Mouse (Mus musculus): Measurements from ENCODE around the gene Mylk2. TPM values are rescaled to one million over a fixed set of nuclear protein-coding genes. Genes with fewer than 3 reads are reported as not detected.

Gene Mylk2
- polyA plus RNA-seq, 1 experiment from 2014 or later, result 0.14 TPM

DNA sequence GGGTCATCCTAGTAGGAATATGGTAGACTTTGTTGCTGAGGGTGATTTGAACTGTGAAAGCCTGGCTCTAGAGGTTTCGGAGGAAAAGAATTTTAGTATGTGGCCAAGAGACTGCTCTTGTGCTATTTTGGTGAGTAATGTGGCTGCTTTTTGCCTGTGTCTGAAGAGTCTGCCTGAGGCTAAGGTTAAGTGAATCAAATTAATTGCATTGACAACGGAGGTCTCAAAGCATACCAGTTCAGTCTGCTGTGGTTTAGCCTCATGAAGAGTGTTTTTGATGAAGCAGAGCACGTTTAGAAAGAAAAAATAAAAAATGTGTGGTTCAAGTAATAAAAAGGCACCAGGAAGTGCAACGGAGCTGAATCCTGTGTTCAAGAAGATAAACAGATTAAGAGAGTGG lies 54.4 kb downstream of the Mylk2 start:
- Histone ChIP-seq H3K36me3 (ENCODE audit: control insufficient read depth, insufficient read depth, low read length) (no peaks in the 10 kb centered on the region), H3K9me3 (replicated peaks; ENCODE audit: control insufficient read depth, low read length, poor library complexity, severe bottlenecking) (no peaks in the 10 kb centered on the region), H3K4me1 (ENCODE audit: control insufficient read depth, insufficient read depth, low read length) (no peaks in the 10 kb centered on the region; the same call in 1 of the 2 replicates), H3K9ac (ENCODE audit: low read depth, low read length) (no peak overlapping the region), H3K4me2 (ENCODE audit: low read length) (no peak overlapping the region), H3K4me3 (ENCODE audit: low read depth, low read length) (no peak overlapping the region), H3K27ac (ENCODE audit: low read length) (no peak overlapping the region), H3K27me3 (ENCODE audit: control insufficient read depth, insufficient read depth, low read depth, low read length) (no peaks in the 10 kb centered on the region)
- WGBS, result 76% methylated on average over 4 of the region's 4 CpGs
- no peak for ATAC-seq

Small RNAs within 50 kb of the gene (microRNA-seq; reads per million reads assigned to microRNA genes)
- not detected for gene Mir5622

Other genes with a start within 250 kb of the Mylk2 start
- 181 and 187 TPM in 2 replicates for gene H13, start 241.9 kb upstream of the Mylk2 start, polyA plus RNA-seq (2015; fragmentation: Nextera tagmentation; extraction: Ambion mirVana)
- 31.1 and 34.4 TPM in 2 replicates for gene Mcts2, start 224.3 kb upstream of the Mylk2 start, polyA plus RNA-seq (2015; fragmentation: Nextera tagmentation; extraction: Ambion mirVana)
- 23.7 and 35.7 TPM in 2 replicates for gene Id1, start 175.1 kb upstream of the Mylk2 start, polyA plus RNA-seq (2015; fragmentation: Nextera tagmentation; extraction: Ambion mirVana)
- 5.0 and 5.4 TPM in 2 replicates for gene Cox4i2, start 157.2 kb upstream of the Mylk2 start, polyA plus RNA-seq (2015; fragmentation: Nextera tagmentation; extraction: Ambion mirVana)
- gene Bcl2l1, start 79.6 kb upstream of the Mylk2 start, polyA plus RNA-seq (2015; fragmentation: Nextera tagmentation; extraction: Ambion mirVana), result 186 and 194 TPM in 2 replicates
- gene Tpx2, start 63.4 kb upstream of the Mylk2 start, polyA plus RNA-seq (2015; fragmentation: Nextera tagmentation; extraction: Ambion mirVana), result 10.5 and 11.1 TPM in 2 replicates
- gene Foxs1, start 21.9 kb downstream of the Mylk2 start, polyA plus RNA-seq (2015; fragmentation: Nextera tagmentation; extraction: Ambion mirVana), result 4.0 and 4.3 TPM in 2 replicates
- gene Dusp15, start 40.3 kb downstream of the Mylk2 start, polyA plus RNA-seq (2015; fragmentation: Nextera tagmentation; extraction: Ambion mirVana), result 10.6 and 13.7 TPM in 2 replicates
- gene Ttll9, start 51.1 kb downstream of the Mylk2 start, polyA plus RNA-seq (2015; fragmentation: Nextera tagmentation; extraction: Ambion mirVana), result 6.8 and 9.2 TPM in 2 replicates
- 236 and 259 TPM in 2 replicates for gene Pdrg1, start 104.1 kb downstream of the Mylk2 start, polyA plus RNA-seq (2015; fragmentation: Nextera tagmentation; extraction: Ambion mirVana)
- 1.6 and 1.9 TPM in 2 replicates for gene Xkr7, start 120.5 kb downstream of the Mylk2 start, polyA plus RNA-seq (2015; fragmentation: Nextera tagmentation; extraction: Ambion mirVana)
- 1.0 and 1.2 TPM in 2 replicates for gene Ccm2l, start 154.6 kb downstream of the Mylk2 start, polyA plus RNA-seq (2015; fragmentation: Nextera tagmentation; extraction: Ambion mirVana)
- 3.4 and 4.9 TPM in 2 replicates for gene Hck, start 197.1 kb downstream of the Mylk2 start, polyA plus RNA-seq (2015; fragmentation: Nextera tagmentation; extraction: Ambion mirVana)
- gene Tm9sf4, start 250.0 kb downstream of the Mylk2 start, polyA plus RNA-seq (2015; fragmentation: Nextera tagmentation; extraction: Ambion mirVana), result 84.4 and 85.8 TPM in 2 replicates